Mouse (Mus musculus): ENCODE measurements at regions not wholly inside any gene's neighbourhood (a gene's known extent, or its start where the extent isn't known, plus 50 kb on each side); places are given as distances from the start of the nearest gene placed in this dataset.

GRCm38 (mm10) chr13:101026043-101026442 is 192.8 kb upstream of the Slc30a5 start:
- Histone ChIP-seq H3K27ac (ENCODE audit: insufficient read depth, low read depth, low read length) (no peak overlapping the region), H3K4me1 (ENCODE audit: control insufficient read depth, insufficient read depth, low read length) (no peaks in the 10 kb centered on the region), H3K4me3 (ENCODE audit: insufficient read depth, low read length) (no peak overlapping the region)
- TF ChIP-seq CTCF (IDR thresholded peaks at IDR 0.05; ENCODE audit: low read depth, low read length), result no peak
- no peak for TF ChIP-seq POLR2A (IDR thresholded peaks at IDR 0.05; ENCODE audit: borderline replicate concordance, low read depth, low read length)

GRCm38 (mm10) chr13:101025488-101025887 is 192.3 kb upstream of the Slc30a5 start:
- TF ChIP-seq CTCF (IDR thresholded peaks at IDR 0.05; ENCODE audit: low read depth, low read length) (no peak), POLR2A (IDR thresholded peaks at IDR 0.05; ENCODE audit: borderline replicate concordance, low read depth, low read length) (no peak)
- no peak overlapping the region for H3K4me3 ChIP-seq (ENCODE audit: insufficient read depth, low read length)
- no peaks in the 10 kb centered on the region for H3K4me1 ChIP-seq (ENCODE audit: control insufficient read depth, insufficient read depth, low read length)
- H3K27ac ChIP-seq (ENCODE audit: insufficient read depth, low read depth, low read length), result no peak overlapping the region

GRCm38 (mm10) chr13:101024971-101025370 is 191.7 kb upstream of the Slc30a5 start:
- Histone ChIP-seq H3K4me3 (ENCODE audit: insufficient read depth, low read length) (no peak overlapping the region), H3K4me1 (ENCODE audit: control insufficient read depth, insufficient read depth, low read length) (no peaks in the 10 kb centered on the region)
- no peak for TF ChIP-seq CTCF (IDR thresholded peaks at IDR 0.05; ENCODE audit: low read depth, low read length)
- TF ChIP-seq POLR2A (IDR thresholded peaks at IDR 0.05; ENCODE audit: borderline replicate concordance, low read depth, low read length), result no peak

GRCm38 (mm10) chr13:101019272-101019676 is 186.0 kb upstream of the Slc30a5 start:
- H3K27ac ChIP-seq (ENCODE audit: insufficient read depth, low read depth, low read length), result no peak overlapping the region
- H3K4me3 ChIP-seq (ENCODE audit: insufficient read depth, low read length), result no peak overlapping the region
- no peak for TF ChIP-seq POLR2A (IDR thresholded peaks at IDR 0.05; ENCODE audit: borderline replicate concordance, low read depth, low read length)
- no peak for TF ChIP-seq CTCF (IDR thresholded peaks at IDR 0.05; ENCODE audit: low read depth, low read length)
- no peaks in the 10 kb centered on the region for H3K4me1 ChIP-seq (ENCODE audit: control insufficient read depth, insufficient read depth, low read length)

More at GRCm38 (mm10) chr13:101024971-101025370, 191.7 kb upstream of the Slc30a5 start:
- no peak overlapping the region for H3K27ac ChIP-seq (ENCODE audit: insufficient read depth, low read depth, low read length)

- TF ChIP-seq POLR2A (IDR thresholded peaks at IDR 0.05; ENCODE audit: borderline replicate concordance, low read depth, low read length) (no peak), CTCF (IDR thresholded peaks at IDR 0.05; ENCODE audit: low read depth, low read length) (no peak)
- H3K4me1 ChIP-seq (ENCODE audit: control insufficient read depth, insufficient read depth, low read length), result no peaks in the 10 kb centered on the region
- no peak overlapping the region for H3K27ac ChIP-seq (ENCODE audit: insufficient read depth, low read depth, low read length)
- no peak overlapping the region for H3K4me3 ChIP-seq (ENCODE audit: insufficient read depth, low read length)
Measured at GRCm38 (mm10) chr13:101017041-101017440, 183.8 kb upstream of the Slc30a5 start.

GRCm38 (mm10) chr13:101016181-101016580 is 183.0 kb upstream of the Slc30a5 start:
- TF ChIP-seq POLR2A (IDR thresholded peaks at IDR 0.05; ENCODE audit: borderline replicate concordance, low read depth, low read length), result no peak
- no peak for TF ChIP-seq CTCF (IDR thresholded peaks at IDR 0.05; ENCODE audit: low read depth, low read length)
- no peak overlapping the region for H3K27ac ChIP-seq (ENCODE audit: insufficient read depth, low read depth, low read length)
- H3K4me3 ChIP-seq (ENCODE audit: insufficient read depth, low read length), result no peak overlapping the region
- H3K4me1 ChIP-seq (ENCODE audit: control insufficient read depth, insufficient read depth, low read length), result no peaks in the 10 kb centered on the region

GRCm38 (mm10) chr13:101015435-101015834 is 182.2 kb upstream of the Slc30a5 start:
- Histone ChIP-seq H3K4me3 (ENCODE audit: insufficient read depth, low read length) (no peak overlapping the region), H3K4me1 (ENCODE audit: control insufficient read depth, insufficient read depth, low read length) (no peaks in the 10 kb centered on the region), H3K27ac (ENCODE audit: insufficient read depth, low read depth, low read length) (no peak overlapping the region)
- TF ChIP-seq POLR2A (IDR thresholded peaks at IDR 0.05; ENCODE audit: borderline replicate concordance, low read depth, low read length) (no peak), CTCF (IDR thresholded peaks at IDR 0.05; ENCODE audit: low read depth, low read length) (no peak)

- Histone ChIP-seq H3K4me3 (ENCODE audit: insufficient read depth, low read length) (no peak overlapping the region), H3K4me1 (ENCODE audit: control insufficient read depth, insufficient read depth, low read length) (no peaks in the 10 kb centered on the region), H3K27ac (ENCODE audit: insufficient read depth, low read depth, low read length) (no peak overlapping the region)
- TF ChIP-seq CTCF (IDR thresholded peaks at IDR 0.05; ENCODE audit: low read depth, low read length) (no peak), POLR2A (IDR thresholded peaks at IDR 0.05; ENCODE audit: borderline replicate concordance, low read depth, low read length) (no peak)
Measured at GRCm38 (mm10) chr13:101013604-101014003, 180.4 kb upstream of the Slc30a5 start.

- no peak for TF ChIP-seq POLR2A (IDR thresholded peaks at IDR 0.05; ENCODE audit: borderline replicate concordance, low read depth, low read length)
- no peak for TF ChIP-seq CTCF (IDR thresholded peaks at IDR 0.05; ENCODE audit: low read depth, low read length)
- Histone ChIP-seq H3K4me1 (ENCODE audit: control insufficient read depth, insufficient read depth, low read length) (no peaks in the 10 kb centered on the region), H3K4me3 (ENCODE audit: insufficient read depth, low read length) (no peak overlapping the region), H3K27ac (ENCODE audit: insufficient read depth, low read depth, low read length) (no peak overlapping the region)
Measured at GRCm38 (mm10) chr13:100990646-100991045, 157.4 kb upstream of the Slc30a5 start.

- TF ChIP-seq CTCF (IDR thresholded peaks at IDR 0.05; ENCODE audit: low read depth, low read length), result no peak
- TF ChIP-seq POLR2A (IDR thresholded peaks at IDR 0.05; ENCODE audit: borderline replicate concordance, low read depth, low read length), result no peak
- H3K4me3 ChIP-seq (ENCODE audit: insufficient read depth, low read length), result no peak overlapping the region
- H3K27ac ChIP-seq (ENCODE audit: insufficient read depth, low read depth, low read length), result no peak overlapping the region
- H3K4me1 ChIP-seq (ENCODE audit: control insufficient read depth, insufficient read depth, low read length), result no peaks in the 10 kb centered on the region
Measured at GRCm38 (mm10) chr13:100988671-100989531, 155.7 kb upstream of the Slc30a5 start.

All from bone marrow macrophage, adult 2 months (primary cell).